Mouse (Mus musculus) ES-Bruce4 (cell line): ENCODE data around the gene Ugt1a5.

Experiments
- CTCF ChIP-seq: IDR thresholded peaks from one replicate; pipeline ENCODE4 v1.8.1; 2011; ENCODE audit warnings: low read depth, low read length
- EP300 ChIP-seq: IDR thresholded peaks from 2 replicates; pipeline ENCODE4 v1.6.1; 2011; ENCODE audit warnings: low read depth, low read length; ENCODE audit not compliant: insufficient read depth
- POLR2A ChIP-seq: IDR thresholded peaks from one replicate; pipeline ENCODE4 v1.8.1; 2011; ENCODE audit warnings: low read length; ENCODE audit not compliant: insufficient read depth

GRCm38 (mm10) chr1:88248658-88249057, 82.8 kb downstream of the Ugt1a5 start:
- TF ChIP-seq EP300 (no peak), CTCF (no peak), POLR2A (no peak)
